8 mouse cellular contexts compared by ENCODE assay signal in genomic region chr2:30078349-30078712, GRCm38 (mm10). TPM values are rescaled to one million over a fixed set of nuclear protein-coding genes. Genes with fewer than 3 reads are reported as not detected.
A peak's percentile ranks its signal among the peaks of the same experiment; 100 is the strongest.
DNase-seq lines count a peak whose midpoint lies in the region; ATAC-seq and TF ChIP-seq lines count a peak whose summit lies in the region.

No protein-coding gene starts in this region.

- H3K27ac ChIP-seq in forebrain, embryonic 15.5 days (replicated peaks) = no peak overlapping the region
- peak overlapping the region; percentile 81 for H3K27ac ChIP-seq in intestine, embryonic 15.5 days
- peak overlapping the region; percentile 69 for H3K27ac ChIP-seq in lung, postnatal 0 days (ENCODE audit: low read length)

- TF ChIP-seq CTCF in lung, postnatal 0 days (IDR thresholded peaks at IDR 0.05) = no peak

- no peaks in the 10 kb centered on the region for H3K9me3 ChIP-seq in forebrain, embryonic 15.5 days
- no peaks in the 10 kb centered on the region for H3K9me3 ChIP-seq in intestine, embryonic 15.5 days
- H3K9me3 ChIP-seq in lung, postnatal 0 days (ENCODE audit: low read length) = no peaks in the 10 kb centered on the region

- H3K27me3 ChIP-seq in forebrain, embryonic 15.5 days = no peaks in the 10 kb centered on the region
- no peaks in the 10 kb centered on the region for H3K27me3 ChIP-seq in intestine, embryonic 15.5 days (replicated peaks)
- no peaks in the 10 kb centered on the region for H3K27me3 ChIP-seq in lung, postnatal 0 days (replicated peaks; ENCODE audit: insufficient read depth, low read length)

- H3K4me1 ChIP-seq in forebrain, embryonic 15.5 days = peaks cover 14% of the 10 kb centered on the region
- H3K4me1 ChIP-seq in intestine, embryonic 15.5 days (replicated peaks) = peaks cover 16% of the 10 kb centered on the region
- H3K4me1 ChIP-seq in lung, postnatal 0 days (ENCODE audit: insufficient read depth, low read depth, low read length) = no peaks in the 10 kb centered on the region; the same call in 1 of the 2 replicates

- peak overlapping the region; percentile 34; the same call in 1 of the 2 replicates for H3K9ac ChIP-seq in forebrain, embryonic 15.5 days (replicated peaks)
- peak overlapping the region; percentile 61 for H3K9ac ChIP-seq in intestine, embryonic 15.5 days
- H3K9ac ChIP-seq in lung, postnatal 0 days (replicated peaks; ENCODE audit: low read depth) = no peak overlapping the region

- peak overlapping the region; percentile 94 for H3K4me2 ChIP-seq in forebrain, embryonic 15.5 days (replicated peaks)
- H3K4me2 ChIP-seq in intestine, embryonic 15.5 days (replicated peaks) = peak overlapping the region; percentile 90
- peak overlapping the region; percentile 97 for H3K4me2 ChIP-seq in lung, postnatal 0 days (replicated peaks; ENCODE audit: low read depth, low read length)

- ATAC-seq in forebrain, embryonic 15.5 days (replicated peaks) = no peak
- no peak; the same call in 1 of the 2 replicates for ATAC-seq in intestine, embryonic 15.5 days
- ATAC-seq in lung, postnatal 0 days = peak; percentile 69
- ATAC-seq in frontal cortex, adult (ENCODE audit: low TSS enrichment) = no peak

- H3K36me3 ChIP-seq in forebrain, embryonic 15.5 days = no peaks in the 10 kb centered on the region; the same call in none of the 2 replicates
- H3K36me3 ChIP-seq in intestine, embryonic 15.5 days = peaks cover 3% of the 10 kb centered on the region; the same call in 1 of the 2 replicates
- H3K36me3 ChIP-seq in lung, postnatal 0 days (ENCODE audit: insufficient read depth, low read length) = no peaks in the 10 kb centered on the region

- peak; percentile 70 for TF ChIP-seq EP300 in lung, postnatal 0 days (IDR thresholded peaks at IDR 0.05)

- 23% methylated on average over 10 of the region's 10 CpGs for WGBS in forebrain, embryonic 15.5 days
- WGBS in intestine, embryonic 15.5 days = 10% methylated on average over 10 of the region's 10 CpGs
- WGBS in lung, postnatal 0 days = 7% methylated on average over 10 of the region's 10 CpGs

- DNase-seq in embryo, embryonic 11 days = peak; percentile 36
- DNase-seq in embryo, embryonic 10.5 days (ENCODE audit: low spot score) = no peak
- DNase-seq in lung, postnatal 0 days (ENCODE audit: low spot score) = peak; percentile 51
- no peak for DNase-seq in yolk sac, embryonic 10.5 days (ENCODE audit: low spot score)
- no peak for DNase-seq in thymus, postnatal 25 days

- H3K4me3 ChIP-seq in forebrain, embryonic 15.5 days = peak overlapping the region; percentile 44
- H3K4me3 ChIP-seq in intestine, embryonic 15.5 days (replicated peaks) = peak overlapping the region; percentile 56
- H3K4me3 ChIP-seq in lung, postnatal 0 days (ENCODE audit: low read depth, low read length) = no peak overlapping the region

RNA-seq across cellular contexts. Expression of gene Pkn3, which starts 0.8 kb away (rescaled TPM):
- 3.5 and 3.9 TPM in 2 replicates for polyA plus RNA-seq in forebrain, embryonic 15.5 days (2015; fragmentation: Nextera tagmentation; extraction: Ambion mirVana)
- 10.6 and 11.1 TPM in 2 replicates for polyA plus RNA-seq in intestine, embryonic 15.5 days (2015; fragmentation: Nextera tagmentation; extraction: Ambion mirVana)
- 9.8 and 11.0 TPM in 2 replicates for polyA plus RNA-seq in lung, postnatal 0 days (2015; fragmentation: Nextera tagmentation; extraction: Ambion mirVana)

RNA-seq across cellular contexts. Expression of gene Zdhhc12, which starts 15.1 kb away (rescaled TPM):
- polyA plus RNA-seq in forebrain, embryonic 15.5 days (2015; fragmentation: Nextera tagmentation; extraction: Ambion mirVana) = 16.7 and 18.6 TPM in 2 replicates
- 59.8 and 70.4 TPM in 2 replicates for polyA plus RNA-seq in intestine, embryonic 15.5 days (2015; fragmentation: Nextera tagmentation; extraction: Ambion mirVana)
- 37.7 and 40.0 TPM in 2 replicates for polyA plus RNA-seq in lung, postnatal 0 days (2015; fragmentation: Nextera tagmentation; extraction: Ambion mirVana)

RNA-seq across cellular contexts. Expression of gene Set, which starts 21.2 kb away (rescaled TPM):
- 445 and 449 TPM in 2 replicates for polyA plus RNA-seq in forebrain, embryonic 15.5 days (2015; fragmentation: Nextera tagmentation; extraction: Ambion mirVana)
- polyA plus RNA-seq in intestine, embryonic 15.5 days (2015; fragmentation: Nextera tagmentation; extraction: Ambion mirVana) = 437 and 494 TPM in 2 replicates
- 167 and 186 TPM in 2 replicates for polyA plus RNA-seq in lung, postnatal 0 days (2015; fragmentation: Nextera tagmentation; extraction: Ambion mirVana)

RNA-seq across cellular contexts. Expression of gene Wdr34, which starts 29.6 kb away (rescaled TPM):
- polyA plus RNA-seq in forebrain, embryonic 15.5 days (2015; fragmentation: Nextera tagmentation; extraction: Ambion mirVana) = 70.1 and 76.2 TPM in 2 replicates
- 20.9 and 24.7 TPM in 2 replicates for polyA plus RNA-seq in intestine, embryonic 15.5 days (2015; fragmentation: Nextera tagmentation; extraction: Ambion mirVana)
- polyA plus RNA-seq in lung, postnatal 0 days (2015; fragmentation: Nextera tagmentation; extraction: Ambion mirVana) = 15.2 and 19.5 TPM in 2 replicates

RNA-seq across cellular contexts. Expression of gene Zer1, which starts 46.1 kb away (rescaled TPM):
- polyA plus RNA-seq in forebrain, embryonic 15.5 days (2015; fragmentation: Nextera tagmentation; extraction: Ambion mirVana) = 14.5 and 15.0 TPM in 2 replicates
- 5.0 and 5.6 TPM in 2 replicates for polyA plus RNA-seq in intestine, embryonic 15.5 days (2015; fragmentation: Nextera tagmentation; extraction: Ambion mirVana)
- polyA plus RNA-seq in lung, postnatal 0 days (2015; fragmentation: Nextera tagmentation; extraction: Ambion mirVana) = 4.9 and 5.0 TPM in 2 replicates

Comparison
In these comparisons a context has a peak if more than half of its experiments do, and no peak if none do; other contexts are left out.
1. DNase-seq: peak in embryo, embryonic 11 days (single experiment) and lung, postnatal 0 days (single experiment); none in embryo, embryonic 10.5 days (single experiment), yolk sac, embryonic 10.5 days (single experiment) and thymus, postnatal 25 days (single experiment).
2. Peak in every context shown above with its lines, with median percentiles within 50 percentile points of each other: H3K4me2 ChIP-seq.